Mouse (Mus musculus): ENCODE measurements at regions not wholly inside any gene's neighbourhood (a gene's known extent, or its start where the extent isn't known, plus 50 kb on each side); places are given as distances from the start of the nearest gene placed in this dataset.

- peak; percentile 76 to 83 for DNase-seq (ENCODE audit: low spot score in 2 of 2)
Measured at GRCm38 (mm10) chr12:99096930-99097617, 176.7 kb downstream of the Ttc8 start.

GRCm38 (mm10) chr12:99097618-99098066 is 177.3 kb downstream of the Ttc8 start:
- DNase-seq (ENCODE audit: low spot score in 2 of 2) = no peak

- no peak for DNase-seq (ENCODE audit: low spot score in 2 of 2)
Measured at GRCm38 (mm10) chr12:99099881-99100280, 179.5 kb downstream of the Ttc8 start.

GRCm38 (mm10) chr12:99108616-99109015 is 188.2 kb downstream of the Ttc8 start:
- no peak for DNase-seq (ENCODE audit: low spot score in 2 of 2)

GRCm38 (mm10) chr12:99113781-99114180 is 193.4 kb downstream of the Ttc8 start:
- no peak for DNase-seq (ENCODE audit: low spot score in 2 of 2)

- DNase-seq (ENCODE audit: low spot score in 2 of 2) = no peak
Measured at GRCm38 (mm10) chr12:99116491-99116890, 196.1 kb downstream of the Ttc8 start.

- DNase-seq (ENCODE audit: low spot score in 2 of 2) = no peak
Measured at GRCm38 (mm10) chr12:99118381-99119115, 198.2 kb downstream of the Ttc8 start.

- DNase-seq (ENCODE audit: low spot score in 2 of 2) = no peak
Measured at GRCm38 (mm10) chr12:99119966-99120365, 199.6 kb downstream of the Ttc8 start.

- DNase-seq (ENCODE audit: low spot score in 2 of 2) = no peak
Measured at GRCm38 (mm10) chr12:99123611-99124495, 203.5 kb downstream of the Ttc8 start.

- DNase-seq (ENCODE audit: low spot score in 2 of 2) = no peak
Measured at GRCm38 (mm10) chr12:99126129-99126528, 205.8 kb downstream of the Ttc8 start.

Data from adrenal gland, adult 18-20 months (tissue).